Mouse (Mus musculus) heart, postnatal 0 days (tissue): ENCODE measurements around the gene Eva1b. TPM values are rescaled to one million over a fixed set of nuclear protein-coding genes. Genes with fewer than 3 reads are reported as not detected.
"Not testable (repeated sequence)": the region's sequence is repeated elsewhere in the genome, so short reads cannot be mapped to it uniquely, and the experiment has no call there.

Experiments
- ATAC-seq: fragments of 200-750 bp; cut with Nextera tagmentation; 2 replicates; pipeline ENCODE4 v1.8.0; 2017; ENCODE audit warnings: low read depth, moderate number of reproducible peaks, moderate library complexity; ENCODE audit not compliant: insufficient read depth
- DNase-seq: peaks from one replicate; pipeline ENCODE4 v3.0.0-alpha.2; 2016; ENCODE audit warnings: low spot score
- H3K27ac ChIP-seq: fragments of 300-500 bp; sonication (generic); 2 replicates; pipeline ENCODE4 v1.5.1; 2014; ENCODE audit warnings: low read depth, mild to moderate bottlenecking
- H3K27me3 ChIP-seq: fragments of 300-500 bp; sonication (generic); 2 replicates; pipeline ENCODE4 v1.6.1; 2014; ENCODE audit warnings: low read length, mixed read lengths; ENCODE audit not compliant: control insufficient read depth, insufficient read depth
- H3K36me3 ChIP-seq: fragments of 300-500 bp; sonication (generic); replicated peaks from 2 replicates; pipeline ENCODE4 v1.6.1; 2014; ENCODE audit warnings: low read length, mixed read lengths; ENCODE audit not compliant: control insufficient read depth, insufficient read depth
- H3K4me1 ChIP-seq: fragments of 300-500 bp; sonication (generic); 2 replicates; pipeline ENCODE4 v1.6.1; 2014; ENCODE audit warnings: antibody characterized with exemption; ENCODE audit not compliant: control insufficient read depth, insufficient read depth
- H3K4me2 ChIP-seq: fragments of 300-500 bp; sonication (generic); 2 replicates; pipeline ENCODE4 v1.6.1; 2014; ENCODE audit warnings: low read depth, mild to moderate bottlenecking, low read length, moderate library complexity
- H3K4me3 ChIP-seq: fragments of 300-500 bp; sonication (generic); 2 replicates; pipeline ENCODE4 v1.5.1; 2014; ENCODE audit warnings: low read depth, low read length
- H3K9ac ChIP-seq: fragments of 300-500 bp; sonication (generic); replicated peaks from 2 replicates; pipeline ENCODE4 v1.6.1; 2014; ENCODE audit warnings: low read depth, low read length, mixed read lengths
- H3K9me3 ChIP-seq: fragments of 300-500 bp; sonication (generic); replicated peaks from 2 replicates; pipeline ENCODE4 v1.6.1; 2016; ENCODE audit warnings: low read length; ENCODE audit not compliant: control insufficient read depth
- CTCF ChIP-seq: IDR thresholded peaks from 2 replicates; pipeline ENCODE4 v1.5.1; 2016; ENCODE audit warnings: antibody characterized with exemption, control low read depth, low read depth
- EP300 ChIP-seq: IDR thresholded peaks from 2 replicates; pipeline ENCODE4 v1.6.1; 2016; ENCODE audit warnings: antibody characterized with exemption, low read depth
- WGBS: fragments of 180-500 bp; shearing (Covaris S2); extraction: QIAGEN DNeasy Blood & Tissue Kit; methylation state at CpG from one replicate; pipeline ENCODE4 v1.1.7; 2014; 5-methylcytosine and 5-hydroxymethylcytosine counted together
- polyA plus RNA-seq: library from polyadenylated mRNA; unstranded; fragments of >200 nt; fragmentation: Nextera tagmentation; extraction: Ambion mirVana; gene quantifications from 2 replicates; pipeline ENCODE4 v1.2.1, GENCODE M21; 2015
- total RNA-seq: library from RNA; depleted of rRNA; stranded (reverse); fragments of >200 nt; gene quantifications from 2 replicates; pipeline ENCODE4 v1.2.3, GENCODE M21; 2014; ENCODE audit warnings: low replicate concordance

Eva1b gene
- total and polyA plus RNA-seq, 2 experiments from 2014 or later: 26.8 to 53.1 TPM

DNA sequence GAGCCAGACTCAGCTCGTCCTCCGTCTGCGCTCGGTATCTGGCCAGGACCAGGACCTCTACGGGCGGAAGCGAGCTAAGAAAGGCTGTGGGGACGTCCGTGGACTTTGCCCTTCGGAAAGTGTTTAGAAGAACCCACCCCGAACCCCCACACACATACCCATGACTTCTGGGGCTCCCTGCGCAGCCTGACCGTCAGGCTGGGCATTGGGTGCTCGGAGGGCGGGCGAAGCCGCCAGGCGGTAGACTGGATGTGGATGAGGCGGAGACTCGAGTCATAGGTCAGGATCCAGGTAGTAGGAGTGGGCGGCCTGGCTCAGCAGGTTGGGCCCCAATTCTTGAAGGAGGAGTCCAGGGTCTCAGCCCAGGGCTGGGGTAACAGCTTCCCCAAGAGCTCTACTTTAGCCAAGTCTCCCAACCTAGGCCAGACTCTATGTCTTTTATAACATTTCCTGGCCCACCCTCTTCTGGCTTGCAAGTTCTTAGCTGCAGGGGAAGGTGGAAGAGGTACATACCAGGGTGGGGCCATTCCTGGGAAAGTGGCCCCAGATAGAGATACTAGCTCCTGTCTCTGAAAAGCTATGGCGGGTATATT lies 15.6 kb downstream of the Eva1b start, which contains the start of gene Sh3d21:
Sh3d21 (minus strand) TSS at position 425 of the 593 bp plus-strand sequence.
- Histone ChIP-seq H3K36me3 (peaks cover 27% of the 10 kb centered on the region), H3K9ac (peak within 1 kb of the TSS; percentile 81), H3K4me3 (peak within 1 kb of the TSS; percentile 61), H3K27ac (peak within 1 kb of the TSS; percentile 80), H3K4me2 (peak within 1 kb of the TSS; percentile 99), H3K4me1 (peaks cover 24% of the 10 kb centered on the region), H3K9me3 (no peaks in the 10 kb centered on the region), H3K27me3 (no peaks in the 10 kb centered on the region)
- DNase-seq: no peak
- 8% methylated on average over 22 of the region's 22 CpGs for WGBS
- peak; percentile 31 for ATAC-seq
- TF ChIP-seq EP300: no peak
- TF ChIP-seq CTCF: no peak

DNA sequence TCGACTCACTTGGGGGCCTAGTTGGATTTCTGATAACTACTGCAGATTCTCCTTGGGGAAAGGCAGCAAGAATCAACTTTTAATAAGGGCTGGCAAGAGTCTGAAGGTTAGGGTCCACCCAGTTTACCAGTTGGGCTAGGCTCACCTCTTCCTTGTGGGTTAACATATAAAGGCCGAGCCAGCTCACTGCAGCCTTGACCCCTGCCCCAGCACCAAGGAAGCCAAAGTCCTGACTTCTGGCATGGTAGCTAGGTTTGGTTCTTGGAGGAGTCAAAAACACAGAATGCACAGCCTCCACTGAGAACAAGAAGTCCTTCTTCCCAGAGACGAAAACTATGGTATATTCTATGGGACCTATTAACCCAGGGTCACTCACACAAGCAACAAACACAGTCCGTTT lies 16.1 kb downstream of the Eva1b start:
- no peak for DNase-seq
- Histone ChIP-seq H3K27me3 (no peaks in the 10 kb centered on the region), H3K4me2 (no peak overlapping the region), H3K27ac (peak overlapping the region; percentile 80; the same call in 1 of the 2 replicates), H3K9ac (peak overlapping the region; percentile 81; the same call in 1 of the 2 replicates), H3K4me3 (no peak overlapping the region), H3K9me3 (no peaks in the 10 kb centered on the region), H3K36me3 (peaks cover 32% of the 10 kb centered on the region), H3K4me1 (peaks cover 24% of the 10 kb centered on the region)
- TF ChIP-seq CTCF (no peak), EP300 (no peak)
- 60% methylated on average over 4 of the region's 4 CpGs for WGBS
- no peak for ATAC-seq

DNA sequence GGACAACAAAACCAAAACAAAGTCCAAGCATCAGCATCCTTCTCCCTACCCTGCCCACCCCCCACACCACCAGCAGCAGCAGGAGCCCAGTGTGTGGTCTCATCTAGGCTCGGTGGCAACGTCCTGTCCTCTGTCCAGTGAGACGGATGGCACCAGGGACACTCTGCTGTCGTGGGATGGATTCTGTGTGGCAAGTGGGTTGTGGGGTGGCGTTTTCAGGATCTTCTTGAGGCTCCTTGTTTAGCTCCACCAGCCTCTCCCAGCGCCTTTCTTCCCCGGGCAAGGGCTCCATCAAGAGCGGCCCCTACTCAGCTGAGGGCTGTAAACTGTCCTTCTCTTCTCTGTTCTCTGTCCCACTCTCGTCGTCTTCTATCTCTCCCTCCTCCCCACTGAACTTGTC lies 17.5 kb downstream of the Eva1b start:
- 57% methylated on average over 8 of the region's 10 CpGs for WGBS
- not testable (repeated sequence) for DNase-seq, H3K9me3 ChIP-seq, H3K4me3 ChIP-seq, H3K27ac ChIP-seq, H3K4me2 ChIP-seq, ATAC-seq, H3K9ac ChIP-seq, H3K27me3 ChIP-seq
- H3K36me3 ChIP-seq: peaks cover 46% of the 10 kb centered on the region
- H3K4me1 ChIP-seq: peaks cover 24% of the 10 kb centered on the region

DNA sequence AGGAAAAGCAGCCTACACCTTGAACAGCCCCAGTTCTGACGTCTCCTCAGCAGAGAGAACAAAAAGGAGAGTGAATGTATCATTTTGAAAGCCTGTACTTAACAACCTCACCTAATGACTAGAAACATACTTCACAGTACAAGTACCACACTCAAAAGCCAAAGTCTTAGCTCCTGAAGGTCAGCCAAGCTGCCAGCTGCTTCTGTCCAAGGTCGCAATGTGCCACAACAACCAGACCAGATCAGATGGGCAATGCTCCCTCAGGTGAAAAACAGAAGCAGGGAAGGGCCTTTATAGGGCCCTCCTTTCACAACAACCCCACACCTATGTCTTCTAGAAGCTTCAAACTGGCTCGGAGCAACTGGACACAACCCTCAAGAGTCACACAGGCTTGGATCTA lies 18.5 kb downstream of the Eva1b start:
- Histone ChIP-seq H3K4me1 (peaks cover 24% of the 10 kb centered on the region), H3K27me3 (no peaks in the 10 kb centered on the region), H3K4me3 (no peak overlapping the region), H3K36me3 (peaks cover 54% of the 10 kb centered on the region), H3K9me3 (no peaks in the 10 kb centered on the region), H3K4me2 (no peak overlapping the region), H3K9ac (0 out of 2 replicates have a peak overlapping the region, but pooled peaks have one; percentile 0), H3K27ac (peak overlapping the region; percentile 89)
- WGBS: 33% methylated on average over 3 of the region's 3 CpGs
- peak; percentile 33; the same call in 1 of the 2 replicates for ATAC-seq
- TF ChIP-seq EP300 (no peak), CTCF (no peak)
- DNase-seq: peak; percentile 70

DNA sequence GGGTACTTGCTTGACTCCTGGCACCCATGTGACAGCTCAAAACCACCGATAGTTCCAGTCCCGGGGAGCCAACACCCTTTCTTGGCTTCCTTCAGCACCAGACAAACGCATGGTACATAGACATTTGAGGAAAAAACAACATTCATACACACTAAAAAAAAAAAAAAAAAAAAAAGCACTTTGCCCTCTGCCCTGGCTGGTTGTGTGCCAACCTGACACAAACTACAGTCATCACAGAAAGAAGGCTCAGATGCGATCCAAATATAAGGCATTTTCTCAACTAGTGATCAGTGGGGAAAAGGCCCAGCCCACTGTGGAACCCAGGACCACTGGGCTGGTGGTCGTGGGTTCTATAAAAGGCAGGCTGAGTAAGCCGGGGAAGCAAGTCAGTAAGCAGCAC lies 21.3 kb downstream of the Eva1b start:
- 0 out of 2 replicates have a peak, but pooled peaks cover 12% of the 10 kb centered on the region for H3K4me1 ChIP-seq
- no peaks in the 10 kb centered on the region for H3K9me3 ChIP-seq
- no peaks in the 10 kb centered on the region for H3K27me3 ChIP-seq
- no peak for ATAC-seq
- no peak overlapping the region for H3K9ac ChIP-seq
- no peak overlapping the region for H3K27ac ChIP-seq
- no peak overlapping the region for H3K4me3 ChIP-seq
- 78% methylated on average over 6 of the region's 6 CpGs for WGBS
- H3K36me3 ChIP-seq: peaks cover 79% of the 10 kb centered on the region
- DNase-seq: no peak
- H3K4me2 ChIP-seq: no peak overlapping the region
- TF ChIP-seq CTCF (no peak), EP300 (no peak)

DNA sequence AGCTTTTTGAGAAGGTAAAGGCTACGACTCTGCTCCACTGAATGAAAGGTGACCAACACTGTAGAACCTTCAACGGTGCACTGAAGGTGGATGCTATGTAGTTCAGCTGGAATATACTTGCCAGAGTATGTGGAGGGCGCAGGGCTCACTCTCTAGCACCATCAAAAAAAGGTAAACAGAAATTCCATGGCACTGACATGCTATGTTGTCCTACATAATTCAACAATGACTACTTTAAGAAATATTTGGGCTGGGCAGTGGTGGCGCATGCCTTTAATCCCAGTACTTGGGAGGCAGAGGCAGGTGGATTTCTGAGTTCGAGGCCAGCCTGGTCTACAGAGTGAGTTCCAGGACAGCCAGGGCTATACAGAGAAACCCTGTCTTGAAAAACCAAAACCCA lies 23.2 kb downstream of the Eva1b start:
- not testable (repeated sequence) for H3K4me3 ChIP-seq, H3K9ac ChIP-seq, ATAC-seq, H3K4me2 ChIP-seq, H3K27me3 ChIP-seq, H3K9me3 ChIP-seq, DNase-seq, H3K27ac ChIP-seq
- 96% methylated on average over 5 of the region's 5 CpGs for WGBS
- Histone ChIP-seq H3K36me3 (peaks cover 94% of the 10 kb centered on the region), H3K4me1 (0 out of 2 replicates have a peak, but pooled peaks cover 11% of the 10 kb centered on the region)
